Mouse (Mus musculus) cerebral cortex, adult 2 months (tissue): ENCODE measurements around the gene Reps1.

Experiments
- WGBS: fragments of 180-500 bp; shearing (Covaris S2); methylation state at CpG from one replicate; pipeline ENCODE4 v1.1.7; 2018; 5-methylcytosine and 5-hydroxymethylcytosine counted together

Gene Reps1

DNA sequence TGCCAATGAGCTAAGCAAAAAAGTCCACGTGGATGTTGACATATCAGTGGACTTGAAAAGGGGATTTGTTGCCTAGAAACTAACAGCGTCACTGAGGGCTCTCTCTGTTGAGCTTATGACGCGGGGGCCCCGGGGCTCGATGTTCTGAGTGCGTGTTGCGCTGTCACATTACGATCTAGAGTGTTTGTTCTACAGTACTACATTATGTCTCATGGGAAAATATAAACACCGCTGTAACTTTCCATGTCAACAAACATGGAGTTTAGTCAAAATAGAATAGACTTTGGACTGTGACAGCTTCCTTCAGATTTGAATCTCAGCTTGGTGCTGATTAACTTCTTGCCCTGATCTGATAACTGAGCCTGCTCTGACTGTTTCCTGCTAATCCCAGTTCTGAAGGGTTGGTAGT, 10.4 kb downstream of the Reps1 start:
- 81% methylated on average over 10 of the region's 10 CpGs for WGBS

DNA sequence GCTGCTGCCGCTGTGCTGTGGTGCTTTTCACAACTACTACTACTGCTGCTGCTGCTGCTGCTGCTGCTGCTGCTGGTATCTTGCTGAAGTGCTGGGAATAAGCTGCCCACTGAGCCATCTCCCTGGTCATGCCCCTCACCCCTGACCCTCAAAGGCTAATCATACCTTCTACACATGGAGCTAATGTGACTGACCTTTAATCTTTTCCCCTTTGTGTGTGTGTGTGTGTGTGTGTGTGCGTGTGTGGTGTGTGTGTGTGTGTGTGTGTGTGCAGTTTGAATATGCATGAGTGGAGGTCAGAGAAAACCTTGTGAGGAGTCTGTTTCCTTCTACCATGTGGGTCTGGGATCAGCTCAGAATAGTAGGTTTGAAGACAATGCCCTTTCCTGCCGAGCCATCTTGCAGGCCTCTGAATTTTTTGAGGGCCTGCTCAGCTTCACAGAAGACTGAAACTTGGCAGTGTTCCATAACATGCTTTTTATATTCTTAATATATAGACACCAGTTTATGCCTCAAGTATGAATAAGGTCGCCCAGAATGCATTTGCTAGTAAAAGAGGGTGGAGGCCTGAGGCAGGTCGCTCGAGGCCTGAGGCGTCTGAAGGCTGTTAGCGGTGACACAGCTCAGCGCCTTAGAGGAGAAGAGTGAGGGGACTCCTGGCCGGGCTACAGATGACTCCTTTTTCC, 12.2 kb downstream of the Reps1 start:
- 84% methylated on average over 10 of the region's 10 CpGs for WGBS

DNA sequence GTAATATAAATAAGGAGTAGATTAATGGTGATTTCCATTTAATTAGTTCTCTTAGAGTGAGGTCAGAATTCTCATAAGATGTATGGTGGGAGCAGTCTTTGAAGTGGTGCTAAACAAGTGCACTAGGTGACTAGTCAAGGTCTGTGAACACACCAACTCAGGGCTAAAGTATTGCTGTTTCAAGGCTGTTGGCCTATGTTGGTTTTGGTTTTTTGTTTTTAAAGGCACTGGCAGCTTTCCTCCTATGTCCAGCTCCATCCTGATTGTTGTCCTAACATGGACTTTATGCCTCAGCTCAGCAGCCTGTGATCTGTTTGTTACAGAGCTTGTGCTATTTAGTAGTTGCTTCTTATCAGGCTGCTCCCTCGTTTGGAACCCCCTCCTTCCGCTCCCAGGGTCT, 13.2 kb downstream of the Reps1 start:
- 85% methylated on average over 2 of the region's 2 CpGs for WGBS

DNA sequence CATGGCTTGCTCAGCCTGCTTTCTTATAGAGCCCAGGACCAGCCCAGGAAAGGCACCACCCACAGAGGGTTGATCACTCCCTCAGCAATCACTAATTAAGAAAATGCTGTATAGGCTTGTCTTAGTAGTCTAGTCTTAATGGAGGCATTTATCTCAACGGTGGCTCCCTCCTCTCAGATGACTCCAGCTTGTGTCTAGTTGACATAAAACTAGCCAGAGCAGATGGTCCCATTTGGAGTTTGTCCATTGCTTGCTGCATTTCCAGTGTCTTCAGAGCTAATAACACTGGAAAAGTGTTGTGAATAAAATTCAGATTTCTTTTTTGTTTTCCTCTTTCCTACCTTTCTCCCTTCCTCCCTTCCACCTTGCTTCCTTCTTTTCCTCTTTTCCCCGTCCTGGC, 13.9 kb downstream of the Reps1 start:
- 58% methylated on average over 2 of the region's 2 CpGs for WGBS

DNA sequence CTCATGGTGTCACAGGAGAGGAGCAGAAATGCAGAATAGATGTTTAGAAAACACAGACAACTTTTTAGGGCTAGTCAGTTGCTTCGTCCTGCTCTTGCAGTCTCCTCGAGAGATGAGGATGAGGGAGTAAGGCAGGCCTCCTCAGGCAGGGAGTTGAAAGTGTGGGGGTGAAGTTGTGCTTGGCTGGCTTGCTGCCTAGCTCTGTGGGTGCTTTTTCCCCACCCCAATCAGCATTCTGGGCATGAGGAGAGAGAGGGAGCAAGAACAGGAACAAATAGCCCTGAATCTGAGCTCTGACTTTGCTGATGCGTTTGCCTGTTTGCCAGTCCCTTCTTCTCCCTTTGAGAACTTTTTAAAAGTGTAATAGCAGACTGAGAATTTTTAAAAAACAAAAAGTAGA, 14.5 kb downstream of the Reps1 start:
- WGBS: 18% methylated on average over 3 of the region's 3 CpGs

DNA sequence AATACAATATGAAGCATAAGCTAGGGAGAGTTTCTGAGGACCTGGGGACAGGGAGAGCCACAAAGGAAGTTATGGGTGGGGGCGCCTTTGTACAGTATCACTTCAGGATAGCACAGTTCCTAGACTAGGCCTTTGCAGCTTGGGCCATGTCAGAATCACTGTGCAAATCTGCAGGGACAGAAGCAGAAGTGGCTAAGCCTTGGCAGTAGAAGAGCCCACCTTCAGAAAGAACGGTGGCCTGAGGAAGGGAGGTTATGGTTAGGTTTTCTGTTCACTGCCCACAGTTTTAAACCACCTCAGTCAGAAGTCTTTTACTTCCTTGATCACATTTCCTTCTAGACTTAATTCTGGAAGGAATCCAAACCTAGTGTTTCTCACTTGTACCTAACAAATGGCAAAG, 15.0 kb downstream of the Reps1 start:
- WGBS: 57% methylated on average over 2 of the region's 2 CpGs

DNA sequence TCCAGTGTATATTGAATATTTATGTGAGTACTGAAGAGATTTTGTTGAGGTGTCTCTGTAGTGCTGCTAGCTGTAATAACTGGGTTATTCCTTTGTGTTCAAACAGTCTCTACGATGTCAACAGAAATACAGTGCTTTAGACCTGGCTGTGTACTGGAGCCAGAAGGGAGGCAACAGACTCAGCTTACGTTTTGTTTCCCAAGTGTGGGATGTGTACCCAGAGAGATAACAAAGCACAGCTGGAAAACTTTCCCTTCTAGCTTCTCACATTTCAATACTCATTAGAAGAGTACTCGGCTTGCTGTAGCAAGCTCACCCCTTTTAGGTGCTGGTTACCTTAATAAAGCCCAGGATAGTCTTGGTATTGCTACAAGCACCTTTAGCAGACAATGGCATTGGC, 17.2 kb downstream of the Reps1 start:
- WGBS: 67% methylated on average over 3 of the region's 3 CpGs

DNA sequence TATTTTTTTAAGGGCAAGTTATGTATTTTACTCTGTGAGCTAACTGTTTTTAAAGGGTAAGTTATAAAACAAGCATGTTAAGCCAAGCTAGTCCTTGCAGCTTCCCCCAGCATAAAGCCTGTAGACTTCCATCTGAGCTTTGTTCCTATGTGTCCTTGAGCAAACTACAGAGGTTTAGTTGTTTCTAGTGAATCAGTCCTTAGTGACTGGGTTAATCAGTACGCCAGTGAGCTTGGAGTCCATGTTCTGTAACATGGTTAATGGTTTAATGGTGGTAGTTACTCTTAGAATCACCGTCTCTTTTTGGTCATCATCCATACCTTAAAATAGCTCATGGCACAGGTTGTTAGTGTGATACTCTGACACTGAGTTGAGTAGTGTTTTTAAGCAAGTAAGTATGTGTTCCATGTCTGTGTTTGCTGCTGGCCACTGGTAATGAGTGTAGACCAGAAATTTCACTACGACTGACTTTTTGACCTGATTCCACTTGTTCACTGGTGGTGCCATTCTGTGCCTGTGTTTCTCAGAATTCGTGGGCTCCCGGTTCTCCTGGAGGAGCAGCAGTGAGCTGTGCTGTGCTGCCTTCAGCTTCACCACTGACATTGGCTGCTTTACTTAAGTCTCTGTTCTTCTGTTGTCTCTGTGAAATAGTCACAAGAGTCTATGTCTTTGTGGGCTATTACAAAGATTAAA, 18.9 kb downstream of the Reps1 start:
- WGBS: 72% methylated on average over 5 of the region's 5 CpGs

DNA sequence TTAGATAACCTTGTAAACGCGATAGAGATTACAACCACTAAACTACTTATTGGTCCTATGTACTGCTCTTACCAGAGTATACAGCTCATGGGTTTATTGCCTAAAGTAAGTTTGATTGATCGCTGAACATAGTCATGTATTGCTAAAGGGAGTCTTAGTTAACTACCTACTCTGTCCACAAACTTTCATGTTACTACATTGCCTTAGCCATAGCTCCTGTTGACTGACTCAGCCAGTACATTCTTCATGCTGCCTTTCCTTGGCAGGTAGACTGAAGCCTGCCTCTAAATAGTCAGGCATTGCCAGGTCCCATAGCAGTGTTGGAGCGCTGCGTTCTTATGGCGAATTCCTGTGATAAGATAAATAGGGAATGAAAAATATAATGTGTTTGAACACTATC, 20.2 kb downstream of the Reps1 start:
- 92% methylated on average over 6 of the region's 6 CpGs for WGBS

DNA sequence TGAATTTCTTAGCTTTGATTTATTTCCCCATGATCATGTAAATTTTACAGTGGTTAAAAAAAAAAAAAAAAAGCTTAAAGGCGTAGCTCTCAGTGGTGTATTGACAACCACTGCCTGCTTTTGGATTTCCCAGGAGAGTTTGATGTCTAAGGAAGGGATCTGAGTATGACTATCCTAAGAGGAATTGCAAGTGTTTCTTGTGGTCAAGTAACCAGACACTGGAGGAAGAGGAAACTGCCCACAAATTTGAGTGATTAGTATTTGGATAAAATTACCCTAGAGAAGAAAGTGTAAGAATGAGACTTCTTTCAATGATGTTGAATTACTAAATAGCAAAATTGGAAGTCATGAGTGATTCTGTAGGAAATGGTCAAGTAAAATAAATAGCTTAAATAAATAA, 25.9 kb downstream of the Reps1 start:
- WGBS: 97% methylated on average over 1 of the region's 1 CpGs

DNA sequence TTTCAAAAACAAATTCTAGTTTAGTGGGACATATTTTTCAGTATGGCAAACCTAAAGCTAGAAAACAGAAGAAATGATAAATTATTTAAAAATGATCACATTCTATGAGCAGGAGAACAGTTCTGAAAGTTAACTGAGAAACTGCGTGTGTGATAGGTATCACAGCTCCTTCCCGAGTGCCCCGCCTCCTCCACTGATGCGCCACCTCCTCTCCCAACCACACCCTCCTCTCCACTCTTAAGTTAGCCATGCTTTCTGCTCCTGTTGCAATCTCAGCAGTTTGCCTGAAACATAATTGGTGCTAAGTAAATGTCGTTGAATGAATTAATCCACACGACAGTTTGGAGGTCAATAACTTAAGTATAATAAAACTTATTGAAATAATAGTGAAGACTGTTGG, 27.1 kb downstream of the Reps1 start:
- WGBS: 91% methylated on average over 6 of the region's 6 CpGs

DNA sequence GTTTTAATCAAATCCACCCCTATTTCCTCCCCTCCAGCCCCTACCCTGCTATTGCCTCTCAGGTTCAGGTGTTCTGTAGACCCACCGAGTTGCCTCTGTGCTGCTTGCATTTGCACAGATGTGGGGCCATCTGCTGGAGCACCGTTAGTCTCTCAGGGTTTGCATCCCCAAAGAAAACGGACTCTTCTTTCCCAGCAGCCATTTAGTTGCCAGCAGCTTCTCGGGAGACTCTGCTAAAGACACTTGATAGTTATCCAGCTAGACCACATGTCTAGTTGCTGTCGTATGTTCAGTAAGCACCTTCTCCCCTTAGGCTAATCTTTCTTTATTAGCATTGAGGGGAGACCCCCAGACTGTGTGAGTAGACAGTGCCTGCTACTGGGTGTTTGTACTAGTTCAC, 46.5 kb downstream of the Reps1 start:
- 29% methylated on average over 5 of the region's 5 CpGs for WGBS

DNA sequence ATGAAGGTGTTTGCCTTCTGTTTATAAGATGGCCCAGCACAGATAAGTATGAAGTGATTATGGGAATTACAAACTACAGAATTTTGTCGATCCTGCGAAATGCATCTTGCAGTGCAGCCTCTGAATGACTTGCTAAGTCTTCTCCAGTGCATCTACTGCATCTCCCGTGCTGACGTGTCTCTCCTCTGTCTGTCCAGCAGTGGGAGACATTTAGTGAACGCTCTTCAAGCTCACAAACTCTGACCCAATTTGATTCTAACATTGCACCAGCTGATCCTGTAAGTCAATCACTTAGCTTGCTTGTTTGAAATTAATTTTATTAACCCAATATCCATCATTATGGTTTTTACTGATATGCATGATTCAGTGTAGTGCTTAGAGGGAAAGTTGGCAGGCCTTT, 51.8 kb downstream of the Reps1 start:
- WGBS: 66% methylated on average over 5 of the region's 5 CpGs

DNA sequence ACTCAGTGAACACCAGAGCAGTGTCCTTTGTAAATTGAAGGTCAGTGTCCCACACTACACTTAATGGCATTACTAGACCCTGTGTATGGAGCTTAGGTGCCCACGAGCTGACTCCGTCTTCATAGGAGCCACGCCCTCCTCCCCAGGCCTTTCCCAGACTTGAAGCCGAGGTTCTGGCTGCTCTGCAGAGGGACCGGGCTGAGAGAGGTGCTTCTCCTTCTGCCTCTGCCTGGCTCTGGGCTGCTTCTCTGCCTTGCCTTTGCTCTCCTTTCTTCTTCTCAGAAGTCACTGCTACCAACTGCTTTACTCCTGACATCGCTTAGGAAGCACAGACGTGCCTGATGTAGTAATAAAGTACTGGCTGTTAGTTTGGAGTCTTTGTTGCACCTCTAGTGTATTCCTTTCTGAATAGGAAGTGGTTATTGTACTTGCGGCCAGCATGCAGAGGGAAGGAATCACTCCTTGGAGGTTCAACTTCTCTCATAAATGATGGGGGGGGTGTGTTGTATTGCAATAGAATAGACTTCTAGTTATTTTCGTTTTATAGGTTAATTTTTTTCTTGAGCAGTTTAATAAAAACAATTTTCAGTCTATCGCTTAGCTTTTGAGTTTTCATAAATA, 57.9 kb downstream of the Reps1 start:
- WGBS: 87% methylated on average over 10 of the region's 10 CpGs

DNA sequence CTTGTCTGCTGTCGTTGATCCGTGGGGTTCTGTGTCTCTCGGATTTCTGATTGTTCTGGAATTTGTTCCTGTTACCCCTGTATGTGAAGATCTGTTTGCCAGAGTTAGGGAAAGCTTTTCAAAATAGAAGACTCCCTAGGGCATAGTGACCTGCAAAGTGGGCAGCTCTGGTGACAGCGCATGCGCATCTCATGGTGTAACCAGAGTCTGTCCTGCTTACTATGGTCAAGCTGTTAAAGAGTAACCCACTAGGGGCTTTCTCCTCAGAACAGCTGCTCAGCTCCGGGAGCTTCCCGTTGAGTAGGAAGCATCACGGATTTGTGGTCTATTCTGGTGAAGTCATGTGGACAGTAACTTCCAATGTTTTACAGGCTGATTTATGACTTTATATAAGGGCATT, 62.7 kb downstream of the Reps1 start:
- WGBS: 78% methylated on average over 8 of the region's 8 CpGs

DNA sequence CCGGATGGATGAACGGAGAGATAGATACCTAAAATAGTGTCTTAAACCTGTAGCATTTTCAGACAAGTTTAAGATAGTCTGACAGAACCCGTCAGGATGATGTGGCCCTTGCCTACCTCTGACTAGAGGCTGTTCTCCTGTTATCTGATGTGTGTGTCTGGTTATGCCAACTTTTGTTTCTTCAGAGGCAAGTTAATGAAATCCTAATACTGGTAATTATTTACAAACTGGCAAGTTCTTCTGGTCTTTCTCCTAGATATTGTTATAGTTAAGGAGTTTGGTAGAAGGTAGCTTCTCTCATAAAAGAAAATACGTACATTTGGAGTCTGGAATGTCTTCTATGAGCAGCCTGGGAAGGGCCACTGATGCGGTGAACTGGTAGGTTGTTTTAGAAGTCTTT, 74.6 kb downstream of the Reps1 start:
- WGBS: 97% methylated on average over 5 of the region's 5 CpGs

DNA sequence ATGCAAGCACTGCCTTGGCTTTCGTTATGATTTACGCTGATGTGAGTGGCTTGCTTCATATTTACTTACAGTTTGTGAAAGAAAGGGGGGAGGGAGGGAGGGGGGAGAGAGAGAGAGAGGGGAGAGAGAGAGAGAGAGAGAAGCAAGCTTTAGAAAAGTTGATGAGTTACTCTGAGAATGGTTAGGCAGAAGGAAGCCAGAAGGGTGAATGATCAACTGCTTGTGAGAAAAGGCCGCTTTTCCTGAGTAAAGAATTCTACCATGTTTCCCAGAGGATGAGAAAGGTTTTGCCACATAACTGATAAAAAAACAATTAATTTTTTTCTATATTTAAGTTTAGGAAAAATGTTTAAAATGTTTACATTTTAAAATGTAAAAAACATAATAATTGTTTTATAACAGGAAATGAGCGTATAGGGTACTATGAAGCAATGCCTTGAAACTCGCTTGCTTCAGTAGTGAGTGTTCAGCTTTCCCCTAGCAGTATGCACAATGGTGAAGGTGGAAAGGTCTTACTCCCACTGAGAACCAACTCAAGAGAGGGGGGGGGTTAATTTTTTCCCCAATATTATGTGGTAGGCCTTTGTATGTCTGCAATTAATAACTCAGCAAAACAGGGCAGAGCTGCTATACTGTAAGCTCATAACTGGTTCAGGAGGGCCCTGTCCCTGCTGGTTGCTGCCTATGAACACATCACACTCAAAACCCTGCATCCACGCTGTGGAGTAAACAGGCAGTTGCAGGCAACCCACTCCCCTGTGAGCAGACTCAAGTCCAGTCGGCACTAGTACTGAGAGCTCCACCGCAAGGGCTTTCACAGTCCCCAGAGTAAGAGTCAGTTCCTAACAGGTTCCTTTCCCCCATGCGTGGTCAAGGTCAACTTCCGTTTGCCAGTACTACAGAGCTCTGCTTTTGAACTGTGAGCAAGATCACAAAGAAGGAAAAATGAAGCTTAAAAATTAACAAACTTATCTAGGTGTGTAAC, 76.3 kb downstream of the Reps1 start:
- WGBS: 86% methylated on average over 10 of the region's 10 CpGs

DNA sequence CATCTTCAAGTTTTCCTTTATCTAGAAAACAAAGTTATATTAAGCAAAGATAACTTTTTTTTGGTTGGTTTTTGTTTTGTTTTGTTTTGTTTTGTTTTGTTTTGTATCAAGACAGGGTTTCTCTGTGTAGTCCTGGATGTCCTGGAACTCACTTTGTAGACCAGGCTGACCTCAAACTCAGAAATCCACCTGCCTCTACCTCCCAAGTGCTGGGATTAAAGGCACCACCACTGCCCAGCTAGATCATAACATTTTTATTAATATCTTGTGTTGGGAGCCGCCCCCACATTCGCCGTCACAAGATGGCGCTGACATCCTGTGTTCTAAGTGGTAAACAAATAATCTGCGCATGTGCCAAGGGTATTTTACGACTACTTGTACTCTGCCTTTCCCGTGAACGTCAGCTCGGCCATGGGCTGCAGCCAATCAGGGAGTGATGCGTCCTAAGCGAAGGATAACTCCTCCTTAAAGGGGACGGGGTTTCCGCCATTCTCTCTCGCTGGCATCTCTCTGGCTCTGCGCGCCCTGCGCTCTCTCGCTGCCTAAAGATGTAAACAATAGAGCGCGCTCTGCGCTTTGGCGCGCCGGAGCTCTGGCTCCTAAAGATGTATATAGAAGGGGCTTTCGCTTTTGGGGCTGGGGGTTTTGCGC, 83.3 kb downstream of the Reps1 start:
- 78% methylated on average over 18 of the region's 26 CpGs for WGBS

DNA sequence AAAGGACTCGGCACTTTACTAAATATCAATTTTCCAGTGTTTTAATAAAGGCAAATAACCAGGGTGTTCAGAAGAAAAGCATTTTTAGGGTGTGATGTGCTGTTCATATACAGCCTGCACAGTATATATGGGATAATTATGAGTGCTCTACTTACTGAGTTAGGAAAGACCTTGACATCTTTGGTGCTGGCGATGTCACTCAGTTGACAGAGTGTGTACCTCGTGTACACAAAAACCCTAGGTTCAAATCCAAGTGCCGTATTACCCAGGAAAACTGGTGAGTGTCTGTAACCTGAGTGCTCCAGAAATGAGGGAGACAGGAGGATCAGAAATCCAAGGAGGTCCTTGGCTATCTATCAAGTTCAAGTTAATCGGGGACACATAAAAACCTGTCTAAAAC, 84.0 kb downstream of the Reps1 start:
- 75% methylated on average over 5 of the region's 5 CpGs for WGBS

DNA sequence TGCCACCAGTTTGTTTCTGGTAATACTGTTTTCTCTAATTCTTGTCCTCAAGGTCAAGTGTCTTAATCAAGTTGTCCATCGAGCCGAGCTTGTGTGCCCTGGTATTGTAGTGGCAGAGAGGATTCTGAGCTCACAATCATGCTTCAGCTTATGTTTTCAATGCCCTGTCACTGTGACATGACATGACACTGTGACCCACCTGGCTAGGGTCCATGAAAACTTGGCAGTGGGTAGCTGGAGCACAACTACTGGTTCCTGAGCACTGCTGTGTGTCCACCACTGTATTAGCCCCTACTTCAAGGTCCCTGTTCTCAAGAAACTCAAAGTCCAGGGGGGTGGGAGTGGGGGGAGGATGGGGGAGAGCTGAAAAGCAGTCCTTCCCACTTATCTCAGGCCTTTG, 85.7 kb downstream of the Reps1 start:
- 83% methylated on average over 2 of the region's 2 CpGs for WGBS

DNA sequence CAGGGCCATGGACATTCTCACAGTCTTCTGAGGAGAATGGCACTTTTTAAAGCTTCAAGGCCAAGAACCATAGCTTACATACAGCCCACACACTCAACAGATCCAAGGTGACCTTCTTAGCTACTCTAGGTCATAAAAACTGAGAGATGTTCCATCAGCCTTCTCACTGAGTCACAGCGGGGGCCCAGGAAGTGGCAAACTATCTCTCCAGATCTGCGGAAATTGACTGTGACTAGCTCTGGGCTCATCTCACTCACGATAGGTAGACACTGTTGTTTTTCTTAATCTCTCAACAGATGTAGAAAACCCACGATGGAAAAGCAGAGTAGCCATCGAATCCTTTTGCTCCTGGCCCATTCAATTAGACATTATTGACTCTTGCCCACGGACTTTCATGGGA, 86.6 kb downstream of the Reps1 start:
- 88% methylated on average over 6 of the region's 6 CpGs for WGBS

DNA sequence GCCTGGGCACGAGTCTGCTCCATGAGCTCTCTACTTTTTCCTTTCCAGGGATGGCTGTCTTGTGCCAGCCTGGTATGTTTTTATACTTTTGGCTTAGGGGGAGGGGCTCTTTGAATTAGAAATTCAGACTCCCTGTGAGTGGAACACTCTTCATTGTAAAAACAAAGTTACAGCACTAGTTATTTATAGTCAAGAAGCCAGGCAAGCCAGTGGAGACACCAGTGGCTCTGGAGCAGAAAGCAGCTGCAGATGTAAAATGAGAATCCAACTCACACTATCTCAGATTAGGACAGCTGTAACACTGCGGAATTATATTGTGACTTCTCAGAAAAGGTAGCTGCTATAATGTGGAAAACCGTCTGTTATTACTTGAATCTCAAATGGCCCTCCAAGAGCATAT, 91.6 kb downstream of the Reps1 start:
- WGBS: 61% methylated on average over 3 of the region's 3 CpGs
